Mouse (Mus musculus) spleen, postnatal 4 days (tissue): ENCODE data around the gene Trp53i13.
"Not testable (repeated sequence)": the region's sequence is repeated elsewhere in the genome, so short reads cannot be mapped to it uniquely, and the experiment has no call there.

Source experiments
- DNase-seq, 2 experiments: peaks; one replicate each; pipeline ENCODE4 v3.0.0; 2022; ENCODE audit warnings: low spot score in 2 of 2

Trp53i13 gene

DNA sequence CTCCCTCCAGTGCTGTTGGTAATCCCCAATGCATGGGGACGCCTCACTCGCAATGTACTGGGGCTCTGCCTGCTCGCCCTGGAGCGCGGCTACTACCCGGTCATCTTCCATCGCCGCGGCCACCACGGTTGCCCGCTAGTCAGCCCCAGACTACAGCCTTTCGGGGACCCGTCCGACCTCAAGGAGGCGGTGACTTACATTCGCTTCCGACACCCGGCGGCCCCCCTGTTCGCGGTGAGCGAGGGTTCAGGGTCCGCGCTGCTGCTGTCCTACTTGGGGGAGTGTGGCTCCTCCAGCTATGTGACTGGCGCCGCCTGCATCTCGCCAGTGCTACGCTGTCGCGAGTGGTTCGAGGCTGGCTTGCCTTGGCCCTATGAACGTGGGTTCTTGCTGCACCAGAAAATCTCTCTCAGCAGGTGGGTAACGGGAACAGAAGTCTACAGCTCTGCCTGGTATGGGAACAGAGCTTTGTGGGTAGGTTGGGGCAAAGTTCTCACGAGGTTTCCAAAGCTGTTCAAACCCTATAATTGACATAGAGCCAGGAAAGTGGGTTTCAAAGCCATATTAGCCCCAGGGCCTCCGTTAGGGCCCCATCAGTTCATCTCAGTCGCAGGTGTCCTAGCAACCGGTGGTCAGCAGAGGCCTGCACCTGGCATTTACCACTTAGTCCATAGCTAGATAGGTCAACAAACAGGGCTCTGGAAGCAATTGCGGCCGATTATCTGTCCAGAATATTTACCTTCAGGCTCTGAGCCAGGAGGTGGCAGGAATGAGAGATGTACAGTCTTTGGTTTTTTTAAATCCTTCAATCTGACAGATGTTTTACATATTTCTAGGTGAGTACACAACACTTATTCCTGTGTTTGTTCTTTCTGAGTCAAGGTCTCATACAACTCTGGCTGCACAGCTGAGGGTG, at the start of gene Trp53i13:
Trp53i13 (minus strand) TSS at position 344 of the 916 bp plus-strand sequence.
- peak; percentile 43 to 74 for DNase-seq

DNA sequence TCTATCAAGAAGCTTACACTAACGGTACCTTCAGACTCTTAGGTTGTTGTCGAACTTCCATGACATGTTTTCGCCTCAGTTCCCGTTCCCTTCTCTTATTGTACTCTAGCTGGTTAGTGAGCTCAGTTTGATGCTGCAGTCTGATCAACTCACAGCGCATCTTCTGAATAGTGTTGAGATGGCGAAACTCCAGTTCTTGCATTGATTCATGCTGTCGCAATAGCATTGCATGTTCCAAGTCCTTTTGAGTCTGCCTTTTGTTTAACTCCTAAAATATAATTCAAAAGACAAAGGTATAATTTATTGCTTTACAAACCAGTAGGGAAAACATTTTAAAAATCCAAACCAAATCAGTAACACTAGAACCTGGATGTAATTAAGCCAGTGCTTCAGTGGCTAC, 29.5 kb upstream of the Trp53i13 start:
- DNase-seq: no peak

DNA sequence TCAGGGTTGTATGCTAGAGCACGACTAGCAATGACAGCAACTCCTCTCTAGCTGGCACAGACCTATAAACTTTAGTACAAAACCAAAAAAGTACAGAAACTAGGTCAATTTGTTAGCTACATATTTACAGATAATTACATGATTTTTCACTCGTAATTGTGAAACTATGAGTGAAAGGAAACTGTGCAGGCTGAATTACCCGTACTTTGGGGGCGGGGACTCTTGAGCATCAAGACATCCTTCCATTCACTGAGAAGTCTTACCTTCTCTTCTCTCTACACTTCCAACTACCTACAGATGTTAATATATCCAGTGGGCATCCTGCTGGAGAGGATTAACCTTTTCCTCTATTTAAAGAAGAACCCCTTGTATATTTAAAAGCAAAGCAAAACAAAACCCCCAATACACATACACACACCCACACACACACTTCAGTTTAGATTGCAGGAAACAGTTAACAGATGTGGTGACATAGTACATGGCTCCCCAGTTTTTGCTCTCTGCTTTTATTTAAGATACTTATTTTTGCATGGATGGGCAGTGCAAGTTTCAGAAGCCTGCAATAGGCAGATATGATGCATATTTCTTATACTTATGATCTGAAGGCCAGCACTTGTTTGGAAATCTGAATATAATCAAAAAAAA, 16.5 kb upstream of the Trp53i13 start:
- DNase-seq: no peak

DNA sequence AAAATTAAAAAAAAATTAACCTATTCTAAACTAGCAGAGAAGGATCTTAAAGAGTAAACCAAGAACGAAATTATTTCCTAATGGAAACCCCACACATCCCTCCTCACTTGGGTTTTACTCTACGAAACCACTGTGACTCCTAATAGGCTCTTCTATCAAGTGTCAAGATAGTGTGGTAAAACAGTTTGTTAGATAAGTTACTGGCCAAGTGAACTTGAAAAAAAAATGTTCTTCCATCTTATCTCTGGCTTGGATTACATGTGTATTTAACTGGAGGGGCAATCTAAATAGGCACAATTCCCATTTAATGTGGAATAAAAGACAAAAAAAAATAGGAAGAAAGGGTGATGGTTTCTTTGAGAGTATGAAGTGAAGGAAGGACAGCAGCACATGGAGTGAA, 15.1 kb upstream of the Trp53i13 start:
- DNase-seq: no peak

DNA sequence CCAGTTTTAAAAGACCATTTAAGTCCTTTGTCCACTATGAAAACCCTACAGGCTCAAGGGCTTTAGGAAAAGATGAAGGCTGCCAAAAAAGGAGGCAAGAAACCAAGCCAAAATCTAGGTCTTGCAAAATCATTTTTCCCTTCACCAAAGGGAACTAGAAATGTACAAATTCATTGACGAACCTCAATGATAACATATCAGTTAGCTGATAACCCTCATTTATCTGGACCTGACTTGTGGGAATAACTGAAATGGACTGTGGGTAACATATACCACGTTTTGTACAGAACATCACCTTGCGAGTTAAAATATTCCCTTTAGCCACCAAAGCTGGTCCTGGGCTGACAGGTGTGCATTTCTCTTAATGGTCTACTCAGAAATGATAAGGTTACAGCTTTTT, 13.9 kb upstream of the Trp53i13 start:
- no peak for DNase-seq

DNA sequence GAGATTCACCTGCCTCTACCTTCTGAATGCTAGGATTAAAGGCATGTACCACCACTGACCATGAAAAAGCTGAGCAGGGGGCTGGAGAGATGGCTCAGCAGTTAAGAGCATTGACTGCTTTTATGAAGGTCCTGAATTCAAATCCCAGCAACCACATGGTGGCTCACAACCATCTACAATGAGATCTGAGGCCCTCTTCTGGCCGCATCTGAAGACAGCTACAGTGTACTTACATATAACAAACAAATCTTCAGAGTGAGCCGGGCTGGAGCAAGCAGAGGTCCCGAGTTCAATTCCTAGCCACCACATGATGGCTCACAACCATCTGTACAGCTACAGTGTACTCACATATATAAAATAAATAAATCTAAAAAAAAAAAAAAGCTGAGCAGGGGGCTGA, 12.6 kb upstream of the Trp53i13 start:
- DNase-seq: not testable (repeated sequence)

DNA sequence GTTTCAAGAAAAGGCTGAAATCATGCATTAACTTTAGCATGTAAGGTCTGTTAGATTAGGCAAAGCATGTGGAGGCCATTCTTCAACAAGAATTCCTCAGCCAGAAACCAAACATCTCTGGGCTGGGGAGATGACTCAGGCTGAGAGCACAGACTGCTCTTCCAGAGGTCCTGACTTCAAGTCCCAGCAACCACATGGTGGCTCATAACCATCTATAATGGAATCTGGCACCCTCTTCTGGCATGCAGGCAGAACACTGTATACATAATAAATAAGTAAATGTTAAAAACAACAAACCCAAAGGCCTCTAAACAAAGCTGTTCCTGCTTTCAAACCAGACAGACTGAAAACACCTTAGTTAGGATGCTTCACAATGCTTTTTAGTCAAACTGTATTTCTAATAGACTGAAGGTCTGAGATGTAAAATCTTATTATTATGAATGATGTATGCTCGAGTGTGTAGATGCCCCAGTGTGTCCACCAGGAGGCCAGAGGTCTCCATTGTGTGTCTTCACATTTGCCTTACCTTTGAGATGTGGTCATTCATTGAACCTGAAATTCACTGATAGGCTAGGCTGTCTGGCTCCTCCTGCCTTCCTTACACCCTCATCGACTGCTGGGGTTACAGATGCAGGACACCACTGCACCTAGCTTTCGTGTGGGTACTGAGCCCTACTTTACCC, 10.2 kb upstream of the Trp53i13 start:
- no peak for DNase-seq

DNA sequence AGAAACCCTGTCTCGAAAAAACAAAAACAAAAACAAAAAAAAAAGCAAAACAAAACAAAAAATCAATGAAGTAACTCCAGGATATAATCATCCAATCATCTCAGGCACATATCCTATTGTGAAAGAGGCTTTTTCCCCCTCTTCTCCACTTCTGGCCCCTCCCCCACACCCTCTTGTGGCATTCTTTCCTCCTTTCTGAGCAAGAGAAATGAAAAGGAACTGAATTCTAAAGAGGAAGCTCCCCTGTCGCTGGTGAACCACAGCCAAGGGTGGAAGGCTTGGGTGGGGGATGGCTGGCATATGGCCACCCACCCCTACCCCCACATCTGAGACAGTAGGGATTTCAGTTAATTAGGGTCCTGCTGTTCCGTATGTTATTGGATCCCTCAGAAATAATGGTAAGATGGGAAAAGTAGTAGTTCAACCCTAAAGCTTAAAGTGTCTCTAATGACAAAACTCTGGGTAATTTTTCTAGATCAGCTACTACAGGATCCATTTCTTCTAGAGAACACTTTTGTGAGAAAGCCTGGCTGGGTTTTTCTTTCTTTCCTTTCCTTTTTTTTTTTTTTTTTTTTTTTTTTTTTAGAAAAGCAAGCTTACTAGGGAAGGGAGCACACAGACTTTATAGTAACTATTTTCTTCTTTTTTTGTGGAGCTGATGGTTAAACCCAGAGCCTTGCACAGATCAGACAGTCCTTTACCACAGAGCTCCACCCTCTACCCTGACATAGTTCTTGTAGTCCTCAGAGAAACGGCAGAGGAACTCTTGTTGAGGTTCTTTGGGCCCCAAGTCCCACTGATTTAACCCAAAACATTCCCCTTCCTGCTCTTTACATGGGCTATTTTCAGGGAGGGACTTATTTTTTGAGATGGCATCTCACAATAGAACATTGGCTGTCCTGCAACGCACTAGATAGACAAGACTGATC, 5.1 kb upstream of the Trp53i13 start:
- peak; percentile 48 to 69 for DNase-seq

DNA sequence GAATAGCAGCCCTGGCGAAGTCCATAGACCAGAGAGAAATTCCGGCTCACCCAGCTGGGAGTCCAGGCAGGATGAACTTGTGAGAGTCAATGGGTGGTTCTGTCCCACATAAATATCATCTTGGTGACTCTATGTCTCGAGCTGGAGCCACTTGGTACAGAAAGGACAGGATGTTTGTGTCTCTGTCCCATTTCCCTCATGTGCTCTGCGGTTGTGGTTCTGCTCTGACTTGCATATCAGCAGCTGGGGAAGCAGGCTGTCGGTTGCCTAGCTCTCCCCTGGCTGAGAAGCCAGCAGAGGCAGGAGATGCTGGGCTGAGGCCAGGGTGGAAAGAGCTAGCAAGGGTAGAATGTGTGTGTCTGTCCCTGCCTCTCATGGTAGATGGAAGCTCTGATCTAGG, 3.3 kb upstream of the Trp53i13 start, which contains the start of gene Gm10392:
Gm10392 (minus strand) TSS at position 156 of the 400 bp plus-strand sequence.
- peak; percentile 46 to 76 for DNase-seq

DNA sequence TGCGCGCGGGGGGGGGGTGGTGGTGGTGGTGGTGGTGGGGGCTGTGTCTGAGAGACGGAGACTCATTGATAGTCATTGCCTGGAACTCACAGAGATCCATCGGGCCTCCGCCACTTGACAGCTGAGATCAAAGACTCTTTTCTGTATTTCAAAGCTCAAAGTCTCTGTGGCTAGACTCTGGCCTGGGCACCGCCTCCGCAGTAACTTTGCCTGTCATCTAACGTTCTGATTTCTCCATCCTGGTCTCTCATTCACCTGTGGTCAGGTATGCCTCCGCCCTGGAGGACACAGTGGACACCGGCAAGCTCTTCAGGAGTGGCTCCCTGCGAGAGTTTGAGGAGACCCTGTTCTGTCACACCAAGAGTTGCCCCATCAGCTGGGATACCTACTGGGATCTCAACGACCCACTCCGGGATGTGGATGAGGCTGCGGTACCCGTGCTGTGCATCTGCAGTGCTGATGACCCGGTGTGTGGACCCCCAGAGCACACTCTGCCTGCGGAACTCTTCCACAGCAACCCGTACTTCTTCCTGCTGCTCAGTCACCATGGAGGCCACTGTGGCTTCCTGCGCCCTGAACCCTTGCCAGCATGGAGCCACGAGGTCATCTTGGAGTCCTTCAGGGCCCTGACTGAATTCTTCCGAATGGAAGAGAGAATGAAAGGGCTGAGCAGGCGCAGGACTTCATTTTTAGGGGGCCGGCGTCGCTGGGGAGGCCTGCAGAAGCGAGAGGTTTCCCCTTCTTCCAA, 2.4 kb upstream of the Trp53i13 start:
- DNase-seq: peak; percentile 19 to 68

DNA sequence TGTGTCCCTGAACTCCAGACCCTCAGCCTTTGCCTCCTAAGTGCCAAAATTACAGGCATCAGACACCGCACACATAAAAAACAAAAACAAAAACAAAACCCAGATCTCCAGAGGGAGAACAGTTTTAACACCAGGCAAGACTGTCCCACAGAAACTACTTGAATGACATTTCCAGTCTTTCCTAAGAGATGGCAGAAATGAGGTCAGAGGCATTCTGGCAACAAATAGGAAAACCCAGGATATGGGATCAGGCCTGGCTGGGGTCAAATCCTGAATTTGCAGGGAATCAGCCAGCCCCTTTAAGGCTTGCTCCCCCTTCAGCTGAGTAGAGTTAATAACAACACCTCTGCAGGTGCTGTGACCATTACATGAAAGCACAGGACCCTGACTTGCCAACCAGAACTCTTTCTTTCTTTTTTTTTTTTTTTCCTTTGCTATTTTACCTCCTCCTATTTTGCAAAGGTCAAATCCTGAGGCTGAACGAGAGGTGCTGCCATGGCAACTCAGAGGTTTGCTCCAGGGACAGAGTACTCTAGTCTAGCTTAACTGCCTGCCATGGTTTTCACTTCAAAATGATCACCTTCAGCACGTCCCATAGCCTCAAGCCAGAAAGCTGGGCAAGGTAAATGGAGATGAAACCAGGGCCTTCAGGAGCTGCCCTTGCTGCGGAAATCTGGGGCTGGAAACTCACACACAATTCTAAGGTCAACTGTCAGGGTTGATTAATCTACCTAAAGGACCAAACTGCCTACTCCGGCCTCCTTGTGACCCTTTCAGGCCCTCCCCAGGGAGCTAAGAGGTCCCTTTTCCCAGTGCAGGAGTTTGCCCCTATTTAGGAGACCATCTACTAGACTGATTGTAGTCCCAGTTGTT, 1.0 kb upstream of the Trp53i13 start:
- DNase-seq: peak in 1 of 2 experiments; percentile 56

DNA sequence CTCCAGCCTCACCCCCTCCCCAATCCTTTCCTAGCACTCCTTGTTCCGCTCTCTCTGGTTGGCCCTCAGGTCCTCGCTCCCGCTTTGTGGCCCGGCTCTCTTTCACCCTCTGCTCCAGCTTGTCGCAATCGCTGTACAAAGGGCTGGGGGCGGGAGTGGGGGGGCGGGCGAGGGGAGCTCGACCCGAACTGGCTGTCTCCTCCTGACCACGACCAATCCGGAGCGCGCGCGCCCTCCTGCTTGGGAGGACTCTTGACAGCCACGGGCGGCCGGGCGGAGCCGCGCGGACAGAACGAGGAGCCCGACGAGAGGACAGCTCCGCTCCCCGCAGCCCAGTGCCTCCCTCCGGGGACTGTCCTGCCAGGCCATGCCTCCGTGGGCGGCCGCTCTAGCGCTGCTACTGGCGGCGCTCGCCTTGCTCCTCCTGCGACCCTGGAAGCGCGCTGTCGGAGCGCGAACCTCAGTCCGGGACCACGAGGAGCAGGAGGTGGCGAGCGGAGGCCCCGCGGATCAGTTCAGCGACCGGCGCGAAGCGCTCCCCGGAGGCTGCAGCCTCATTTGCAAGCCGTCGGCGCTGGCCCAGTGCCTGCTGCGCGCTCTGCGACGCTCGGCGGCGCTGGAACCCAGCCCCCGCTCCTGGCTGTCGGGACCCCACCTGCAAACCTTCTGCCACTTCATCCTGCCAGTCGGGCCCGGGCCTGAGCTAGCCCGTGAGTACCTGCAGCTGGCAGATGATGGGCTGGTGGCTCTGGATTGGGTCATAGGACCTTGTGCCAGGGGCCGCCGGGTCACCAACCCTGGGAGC, 746 bp downstream of the Trp53i13 start, which contains the start of gene Abhd15:
Abhd15 (plus strand) TSS at position 290 of the 805 bp plus-strand sequence.
- DNase-seq: peak; percentile 70 to 88

DNA sequence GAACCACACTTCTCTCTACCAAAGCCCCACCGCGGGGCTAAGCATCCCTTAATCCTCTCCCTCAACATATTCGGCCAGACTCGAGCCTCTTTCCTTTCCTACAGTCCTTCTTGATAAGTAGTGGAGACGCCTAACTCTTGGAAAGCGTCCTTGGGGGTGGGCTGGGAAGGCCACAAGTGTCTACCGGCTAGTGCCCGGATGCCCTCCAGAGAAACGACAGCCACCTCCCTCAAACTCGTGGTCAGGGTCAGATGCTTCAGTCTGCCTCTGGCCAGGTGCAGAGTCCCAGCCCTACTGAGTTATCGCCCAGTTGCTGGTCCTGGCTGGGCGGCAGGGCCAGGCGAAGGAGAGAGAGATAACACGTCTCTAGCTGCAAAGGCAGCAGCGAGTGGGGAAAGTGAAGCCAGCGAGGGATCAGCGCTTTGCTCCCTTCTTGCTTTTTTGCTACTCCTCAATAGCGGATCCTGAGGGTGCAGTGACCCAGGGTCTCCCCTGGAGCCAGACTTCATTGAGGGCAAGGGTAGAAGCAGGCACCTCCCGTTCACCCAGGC, 1.4 kb downstream of the Trp53i13 start:
- peak; percentile 57 to 80 for DNase-seq

DNA sequence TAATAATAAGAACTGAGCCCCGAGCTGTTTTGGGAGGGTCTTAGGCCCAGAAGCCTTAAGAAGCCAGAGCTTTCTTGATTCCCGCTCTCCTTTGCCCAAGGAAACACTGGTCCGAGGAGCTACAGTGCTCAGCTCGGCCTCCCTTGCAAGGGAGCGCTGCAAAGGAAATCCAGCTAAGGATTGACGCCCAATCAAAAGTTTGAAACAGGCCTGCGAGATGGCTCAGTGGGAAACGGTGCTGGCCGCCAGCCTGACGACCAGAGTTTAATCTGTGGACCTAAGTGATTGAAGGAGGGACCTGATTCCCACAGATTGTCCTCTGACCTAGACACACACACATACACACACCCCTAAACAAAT, 2.0 kb downstream of the Trp53i13 start:
- peak; percentile 15 to 63 for DNase-seq

DNA sequence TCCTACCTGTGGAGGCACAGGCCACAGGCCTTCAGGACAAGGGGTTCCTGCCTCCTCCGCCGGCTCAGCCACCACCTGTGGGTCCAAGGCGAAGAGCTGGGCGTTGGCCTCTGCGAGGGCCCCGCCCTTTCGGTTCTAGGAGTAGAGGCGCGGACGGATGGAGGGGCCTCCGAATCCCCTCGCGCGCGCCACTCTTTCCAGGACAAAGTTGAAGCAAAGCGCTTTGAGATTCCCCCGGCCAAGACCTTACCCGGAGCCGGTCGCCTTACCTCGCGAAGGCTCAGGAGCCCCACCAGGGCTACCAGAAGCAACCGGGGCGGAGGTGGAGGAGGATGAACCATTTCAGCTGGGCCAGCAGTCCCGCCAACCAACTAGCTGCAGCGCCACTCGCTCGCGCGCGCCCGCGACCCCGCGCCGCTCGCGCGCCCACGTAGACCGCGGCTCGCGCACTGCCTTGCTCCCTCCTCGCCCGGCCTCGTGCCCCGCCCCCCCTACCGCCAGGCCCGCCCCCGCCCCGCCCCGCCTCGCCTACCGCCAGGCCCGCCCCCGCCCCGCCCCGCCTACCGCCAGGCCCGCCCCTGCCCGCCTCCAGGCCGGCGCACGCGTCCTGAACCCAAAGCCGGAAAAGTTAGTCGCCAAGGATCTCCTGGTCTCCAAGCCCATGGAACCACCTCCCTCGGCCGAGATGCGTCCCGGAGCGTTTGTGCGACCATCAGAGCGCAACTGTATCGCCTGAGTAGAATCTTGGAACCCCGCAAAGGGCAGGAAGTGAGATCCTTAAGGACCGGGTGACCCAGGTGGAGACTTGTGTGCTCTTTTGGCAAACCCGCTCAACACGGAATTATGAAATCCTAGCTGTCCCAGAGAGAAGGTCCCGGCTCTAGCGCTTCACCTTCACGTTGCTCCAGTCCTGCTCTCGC, 2.6 kb downstream of the Trp53i13 start:
- peak; percentile 82 to 91 for DNase-seq

DNA sequence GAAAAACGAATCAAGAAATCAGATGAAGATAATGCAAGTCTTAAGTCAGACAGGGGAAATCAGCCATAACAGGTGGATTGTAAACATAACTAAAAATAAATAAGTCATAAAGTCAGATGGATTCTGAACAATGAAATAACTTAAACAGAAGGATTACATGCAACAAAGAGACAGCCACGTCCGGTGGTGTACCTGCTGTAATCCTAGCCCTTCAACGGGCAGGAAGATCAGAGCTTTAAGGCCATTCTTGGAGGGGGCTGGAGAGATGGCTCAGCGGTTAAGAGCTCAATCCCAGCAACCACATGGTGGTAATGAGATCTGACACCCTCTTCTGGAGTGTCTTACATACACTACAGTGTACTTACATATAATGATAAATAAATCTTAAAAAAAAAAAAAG, 4.4 kb downstream of the Trp53i13 start:
- peak in 1 of 2 experiments; percentile 54 for DNase-seq
